Mouse (Mus musculus) embryonic facial prominence, embryonic 13.5 days (tissue): ENCODE measurements around the gene Nfib. TPM values are rescaled to one million over a fixed set of nuclear protein-coding genes. Genes with fewer than 3 reads are reported as not detected.

ENCODE experiments used
- ATAC-seq: fragments of 200-750 bp; cut with Nextera tagmentation; 2 replicates; pipeline ENCODE4 v1.8.0; 2017; ENCODE audit warnings: low read depth; ENCODE audit not compliant: insufficient number of reproducible peaks, insufficient read depth, low FRiP score, low TSS enrichment
- H3K27ac ChIP-seq: fragments of 300-500 bp; sonication (generic); 2 replicates; pipeline ENCODE4 v1.5.1; 2015; ENCODE audit warnings: moderate library complexity, mild to moderate bottlenecking, inconsistent platforms
- H3K27me3 ChIP-seq: fragments of 300-500 bp; sonication (generic); 2 replicates; pipeline ENCODE4 v1.6.1; 2015; ENCODE audit warnings: mild to moderate bottlenecking, inconsistent platforms
- H3K36me3 ChIP-seq: fragments of 300-500 bp; sonication (generic); 2 replicates; pipeline ENCODE4 v1.6.1; 2015; ENCODE audit warnings: mild to moderate bottlenecking, inconsistent platforms
- H3K4me1 ChIP-seq: fragments of 300-500 bp; sonication (generic); 2 replicates; pipeline ENCODE4 v1.6.1; 2015; ENCODE audit warnings: inconsistent platforms
- H3K4me2 ChIP-seq: fragments of 300-500 bp; sonication (generic); 2 replicates; pipeline ENCODE4 v1.6.1; 2015; ENCODE audit warnings: moderate library complexity, mild to moderate bottlenecking, inconsistent platforms
- H3K4me3 ChIP-seq: fragments of 300-500 bp; sonication (generic); 2 replicates; pipeline ENCODE4 v1.5.1; 2015; ENCODE audit warnings: mild to moderate bottlenecking, inconsistent platforms
- H3K9ac ChIP-seq: fragments of 300-500 bp; sonication (generic); 2 replicates; pipeline ENCODE4 v1.6.1; 2015; ENCODE audit warnings: mild to moderate bottlenecking, inconsistent platforms
- H3K9me3 ChIP-seq: fragments of 300-500 bp; sonication (generic); 2 replicates; pipeline ENCODE4 v1.6.1; 2016; ENCODE audit warnings: inconsistent platforms
- WGBS: fragments of 180-500 bp; shearing (Covaris S2); methylation state at CpG from one replicate; pipeline ENCODE4 v1.1.7; 2015; ENCODE audit warnings: mixed read lengths; 5-methylcytosine and 5-hydroxymethylcytosine counted together
- polyA plus RNA-seq: library from polyadenylated mRNA; unstranded; fragments of >200 nt; fragmentation: Nextera tagmentation; extraction: Ambion mirVana; gene quantifications from 2 replicates; pipeline ENCODE4 v1.2.1, GENCODE M21; 2015

Nfib gene
- polyA plus RNA-seq, 1 experiment from 2014 or later: 104 TPM

DNA sequence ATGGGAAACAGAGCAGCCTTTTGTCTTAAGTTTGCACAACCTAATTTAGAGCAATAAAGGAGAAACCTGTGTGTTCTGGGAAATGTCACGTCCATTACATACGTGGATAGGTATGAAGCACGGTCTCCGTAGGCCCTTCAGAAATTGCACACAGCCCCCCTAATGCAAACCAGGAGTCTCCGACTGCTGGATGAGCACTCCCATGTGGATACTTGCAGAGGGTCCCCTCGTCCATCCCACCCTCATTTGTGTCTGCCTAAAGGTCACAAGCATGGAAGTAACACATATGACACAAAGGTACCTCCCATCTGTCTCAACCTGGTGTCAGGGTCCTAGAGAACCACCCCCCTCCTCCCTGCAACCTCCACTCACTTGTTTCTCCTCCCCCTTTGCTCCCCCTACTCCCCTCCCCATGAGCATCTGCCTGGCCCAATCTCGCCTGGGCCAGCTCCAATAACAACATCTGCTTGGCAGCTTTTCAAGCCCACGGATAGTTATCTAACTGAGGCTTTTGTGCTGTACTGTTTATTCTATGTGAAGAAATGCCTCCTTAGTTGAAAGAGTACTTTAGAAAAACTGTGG, 241.4 kb downstream of the Nfib start:
- peak overlapping the region; percentile 32 for H3K4me2 ChIP-seq
- H3K27ac ChIP-seq: peak overlapping the region; percentile 52
- peaks cover 69% of the 10 kb centered on the region for H3K4me1 ChIP-seq

DNA sequence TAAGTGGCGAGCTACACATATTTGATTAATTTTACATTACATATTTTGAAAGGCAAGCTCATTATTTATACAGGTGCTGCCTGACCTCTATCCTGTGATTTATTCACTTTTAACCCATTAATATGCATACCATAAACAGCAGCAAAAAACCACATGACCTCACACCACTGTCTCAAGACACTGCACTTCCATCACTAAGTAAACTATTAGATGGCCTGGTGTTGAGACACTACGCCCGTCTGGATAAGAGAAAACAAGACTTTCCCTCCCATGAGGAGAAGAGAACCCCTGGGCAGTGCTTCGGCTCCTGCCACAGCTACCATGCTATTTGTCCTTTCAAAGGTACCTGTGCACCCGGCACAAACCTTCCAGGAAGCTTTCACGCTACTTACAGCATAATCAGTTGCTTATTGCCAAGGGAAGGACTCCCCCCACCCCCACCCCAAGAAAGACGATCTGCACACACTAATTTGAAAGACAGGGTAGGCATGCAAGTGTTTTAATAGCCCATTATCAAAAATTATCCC, 242.3 kb downstream of the Nfib start:
- peaks cover 76% of the 10 kb centered on the region for H3K4me1 ChIP-seq
- no peak overlapping the region for H3K4me2 ChIP-seq
- H3K4me3 ChIP-seq: no peak overlapping the region
- H3K27me3 ChIP-seq: no peaks in the 10 kb centered on the region
- no peak for ATAC-seq
- 39% methylated on average over 7 of the region's 7 CpGs for WGBS
- H3K27ac ChIP-seq: no peak overlapping the region
- no peak overlapping the region for H3K9ac ChIP-seq
- no peaks in the 10 kb centered on the region for H3K9me3 ChIP-seq
- H3K36me3 ChIP-seq: peaks cover 4% of the 10 kb centered on the region; the same call in 1 of the 2 replicates

More for the DNA sequence above, 241.4 kb downstream of the Nfib start:
- Histone ChIP-seq H3K9ac (no peak overlapping the region), H3K27me3 (no peaks in the 10 kb centered on the region), H3K4me3 (no peak overlapping the region), H3K36me3 (peaks cover 4% of the 10 kb centered on the region; the same call in 1 of the 2 replicates), H3K9me3 (no peaks in the 10 kb centered on the region)
- 12% methylated on average over 8 of the region's 8 CpGs for WGBS
- peak; percentile 63; the same call in 1 of the 2 replicates for ATAC-seq

- WGBS: 86% methylated on average over 2 of the region's 2 CpGs
Measured at GRCm38 (mm10) chr4:82461676-82462075, 243.9 kb downstream of the Nfib start.

DNA sequence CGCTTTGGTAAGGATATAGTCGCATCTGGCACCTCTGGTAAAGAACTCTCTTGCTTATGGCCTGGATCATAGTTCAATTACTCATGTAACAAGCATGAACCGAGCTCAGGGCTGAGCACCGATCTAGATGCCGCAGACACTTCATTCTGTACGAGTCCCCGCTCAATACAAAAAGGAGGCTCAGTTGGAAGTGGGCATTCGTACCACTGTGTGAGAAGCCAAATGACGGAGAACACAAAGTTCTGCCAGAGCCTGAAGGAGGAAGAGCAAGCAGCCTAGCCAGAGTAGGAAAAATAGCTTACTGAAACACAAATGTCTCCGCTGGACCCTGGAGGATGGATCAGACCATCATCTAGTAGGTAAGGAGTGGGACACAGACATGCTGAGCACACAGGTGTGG, 246.7 kb downstream of the Nfib start:
- Histone ChIP-seq H3K4me3 (no peak overlapping the region), H3K9me3 (no peaks in the 10 kb centered on the region), H3K27me3 (no peaks in the 10 kb centered on the region), H3K27ac (no peak overlapping the region), H3K9ac (no peak overlapping the region), H3K36me3 (peaks cover 4% of the 10 kb centered on the region; the same call in 1 of the 2 replicates), H3K4me2 (no peak overlapping the region), H3K4me1 (peaks cover 71% of the 10 kb centered on the region)
- ATAC-seq: no peak
- WGBS: 94% methylated on average over 10 of the region's 10 CpGs

More at GRCm38 (mm10) chr4:82461676-82462075, 243.9 kb downstream of the Nfib start:
- Histone ChIP-seq H3K36me3 (peaks cover 4% of the 10 kb centered on the region; the same call in 1 of the 2 replicates), H3K4me1 (peaks cover 76% of the 10 kb centered on the region), H3K9me3 (no peaks in the 10 kb centered on the region), H3K27ac (no peak overlapping the region), H3K27me3 (no peaks in the 10 kb centered on the region), H3K4me2 (no peak overlapping the region), H3K4me3 (no peak overlapping the region), H3K9ac (no peak overlapping the region)
- ATAC-seq: no peak

DNA sequence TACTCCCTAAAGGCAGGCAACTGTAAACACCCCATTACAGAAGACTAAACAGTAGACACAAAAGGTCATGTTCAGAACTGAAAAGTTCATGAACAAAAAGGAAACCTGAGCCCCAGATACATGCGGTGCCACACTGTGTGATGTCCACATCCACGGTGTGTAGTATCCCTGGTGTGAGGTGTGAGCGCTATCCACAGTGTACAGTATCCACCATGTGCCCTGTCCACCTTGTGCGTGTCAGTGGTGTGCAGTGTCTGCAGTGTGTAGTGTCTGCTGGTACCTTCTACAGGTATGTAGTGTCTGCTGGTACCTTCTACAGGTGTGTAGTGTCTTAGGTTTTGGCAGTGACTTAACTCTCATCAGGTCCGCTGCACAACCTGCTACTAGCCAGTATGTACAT, 248.6 kb downstream of the Nfib start:
- Histone ChIP-seq H3K27me3 (no peaks in the 10 kb centered on the region), H3K4me3 (no peak overlapping the region), H3K4me1 (peaks cover 77% of the 10 kb centered on the region), H3K4me2 (no peak overlapping the region), H3K9me3 (no peaks in the 10 kb centered on the region), H3K36me3 (peaks cover 4% of the 10 kb centered on the region; the same call in 1 of the 2 replicates), H3K9ac (no peak overlapping the region), H3K27ac (peak overlapping the region; percentile 18; the same call in 1 of the 2 replicates)
- WGBS: 75% methylated on average over 5 of the region's 5 CpGs
- no peak for ATAC-seq

DNA sequence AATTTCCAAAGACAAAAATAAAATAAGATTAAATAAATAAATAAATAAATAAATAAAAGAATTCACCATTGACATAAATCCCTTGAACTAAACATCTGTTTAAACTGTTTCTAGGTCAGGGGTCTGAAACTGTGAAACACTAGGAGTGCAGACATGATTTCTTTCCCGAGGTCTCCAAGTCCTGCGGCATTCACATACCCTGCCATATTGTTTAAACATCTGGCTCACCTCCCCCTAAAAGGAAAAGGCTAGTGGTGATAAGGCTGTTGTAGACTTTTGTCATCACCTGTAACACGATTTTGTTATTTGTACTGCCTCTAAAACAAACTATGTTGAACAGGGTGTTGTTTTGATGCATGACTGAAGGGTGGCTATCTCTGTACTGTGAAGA, 249.2 kb downstream of the Nfib start:
- no peak for ATAC-seq
- H3K4me1 ChIP-seq: peaks cover 77% of the 10 kb centered on the region
- no peak overlapping the region for H3K9ac ChIP-seq
- no peaks in the 10 kb centered on the region for H3K27me3 ChIP-seq
- 0 out of 2 replicates have a peak overlapping the region, but pooled peaks have one; percentile 18 for H3K27ac ChIP-seq
- H3K4me3 ChIP-seq: no peak overlapping the region
- H3K36me3 ChIP-seq: peaks cover 4% of the 10 kb centered on the region; the same call in 1 of the 2 replicates
- no peaks in the 10 kb centered on the region for H3K9me3 ChIP-seq
- no peak overlapping the region for H3K4me2 ChIP-seq
- 41% methylated on average over 3 of the region's 3 CpGs for WGBS

GRCm38 (mm10) chr4:82455617-82456322, 249.8 kb downstream of the Nfib start:
- Histone ChIP-seq H3K36me3 (peaks cover 4% of the 10 kb centered on the region; the same call in 1 of the 2 replicates), H3K4me3 (no peak overlapping the region), H3K9ac (no peak overlapping the region), H3K27me3 (no peaks in the 10 kb centered on the region), H3K4me2 (no peak overlapping the region), H3K4me1 (peaks cover 75% of the 10 kb centered on the region), H3K27ac (no peak overlapping the region), H3K9me3 (no peaks in the 10 kb centered on the region)
- no peak for ATAC-seq
- whole genome bisulfite sequencing: 77% methylated on average over 8 of the region's 8 CpGs

- no peaks in the 10 kb centered on the region for H3K9me3 ChIP-seq
- 88% methylated on average over 4 of the region's 4 CpGs for WGBS
- no peak overlapping the region for H3K4me3 ChIP-seq
- H3K27ac ChIP-seq: no peak overlapping the region
- no peak overlapping the region for H3K4me2 ChIP-seq
- H3K4me1 ChIP-seq: peaks cover 70% of the 10 kb centered on the region
- no peaks in the 10 kb centered on the region for H3K27me3 ChIP-seq
- no peak overlapping the region for H3K9ac ChIP-seq
- peaks cover under 1% of the 10 kb centered on the region; the same call in 1 of the 2 replicates for H3K36me3 ChIP-seq
- no peak for ATAC-seq
Measured at GRCm38 (mm10) chr4:82454989-82455388, 250.6 kb downstream of the Nfib start.

DNA sequence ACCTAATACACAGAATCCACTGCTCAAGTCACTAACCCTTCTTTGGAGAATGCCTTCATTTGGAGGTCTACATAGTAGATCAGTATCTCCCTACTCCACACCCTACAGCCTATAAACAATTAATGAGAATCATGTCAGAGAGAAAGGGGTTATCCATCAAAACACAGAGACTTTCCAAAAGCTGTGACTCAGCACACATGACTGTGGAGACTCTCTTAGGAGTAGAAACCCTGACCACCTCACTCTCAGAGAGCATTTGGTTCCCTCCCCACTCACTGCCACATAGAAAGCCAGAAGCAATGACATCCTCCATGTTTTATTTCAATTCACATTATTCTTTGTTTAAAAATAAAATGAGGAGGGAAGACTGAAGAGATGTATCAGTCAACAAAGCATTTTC, 252.2 kb downstream of the Nfib start:
- Histone ChIP-seq H3K4me3 (no peak overlapping the region), H3K9me3 (no peaks in the 10 kb centered on the region), H3K27ac (no peak overlapping the region), H3K4me1 (peaks cover 62% of the 10 kb centered on the region), H3K4me2 (no peak overlapping the region), H3K36me3 (no peaks in the 10 kb centered on the region), H3K27me3 (no peaks in the 10 kb centered on the region), H3K9ac (no peak overlapping the region)
- no peak for ATAC-seq

GRCm38 (mm10) chr4:82452905-82453304, 252.6 kb downstream of the Nfib start:
- no peak overlapping the region for H3K27ac ChIP-seq
- no peaks in the 10 kb centered on the region for H3K27me3 ChIP-seq

DNA sequence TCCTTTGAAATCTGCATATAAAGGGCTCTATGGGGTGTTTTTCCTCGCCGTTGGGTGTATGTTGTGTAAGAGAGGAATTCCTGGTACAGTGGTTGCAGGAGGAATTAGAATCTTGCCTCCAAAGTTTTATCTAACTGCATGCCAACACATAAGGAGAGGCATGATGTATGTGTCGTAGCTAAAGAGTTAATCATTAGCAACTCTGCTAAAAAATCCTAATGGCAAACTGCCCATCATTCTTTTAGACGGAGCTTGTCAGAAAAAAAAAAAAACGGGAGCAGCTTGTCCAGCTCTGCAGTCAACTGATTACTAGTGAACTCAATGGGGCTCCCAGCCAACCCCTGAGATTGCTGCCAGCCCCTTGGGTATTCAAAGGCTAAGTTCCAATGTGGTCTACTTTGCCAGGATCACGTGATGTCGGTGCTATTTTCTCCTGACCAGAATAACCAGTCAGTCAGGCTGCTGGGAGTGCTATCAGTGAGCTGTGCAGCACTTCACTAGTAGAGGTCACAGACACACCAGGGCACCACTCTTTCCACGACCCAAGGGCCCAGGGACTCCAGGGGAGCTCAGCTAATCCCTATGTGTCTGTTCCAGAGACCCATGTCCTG, 258.4 kb downstream of the Nfib start:
- H3K9me3 ChIP-seq: no peaks in the 10 kb centered on the region
- H3K36me3 ChIP-seq: no peaks in the 10 kb centered on the region
- H3K27me3 ChIP-seq: no peaks in the 10 kb centered on the region
- H3K4me1 ChIP-seq: peaks cover 57% of the 10 kb centered on the region
- H3K9ac ChIP-seq: no peak overlapping the region
- H3K4me3 ChIP-seq: no peak overlapping the region
- H3K27ac ChIP-seq: peak overlapping the region; percentile 64; the same call in 1 of the 2 replicates
- WGBS: 17% methylated on average over 8 of the region's 8 CpGs
- H3K4me2 ChIP-seq: peak overlapping the region; percentile 18
- ATAC-seq: no peak

More at GRCm38 (mm10) chr4:82452905-82453304, 252.6 kb downstream of the Nfib start:
- WGBS: 87% methylated on average over 4 of the region's 4 CpGs
- H3K4me3 ChIP-seq: no peak overlapping the region
- H3K9ac ChIP-seq: no peak overlapping the region
- H3K4me1 ChIP-seq: peaks cover 60% of the 10 kb centered on the region
- H3K9me3 ChIP-seq: no peaks in the 10 kb centered on the region
- H3K4me2 ChIP-seq: no peak overlapping the region
- ATAC-seq: no peak
- H3K36me3 ChIP-seq: no peaks in the 10 kb centered on the region
